Mouse (Mus musculus): ENCODE results near the gene Chst3.

GRCm38 (mm10) chr10:60266842-60267401 is 47.9 kb upstream of the Chst3 start:
- TF ChIP-seq CTCF (IDR thresholded peaks at IDR 0.05; ENCODE audit: insufficient read depth, low read depth, low read length) (no peak), POLR2A (IDR thresholded peaks at IDR 0.05; ENCODE audit: insufficient read depth, low read depth, low read length) (no peak)
